Mouse (Mus musculus) liver, adult 2 months (tissue): ENCODE results near the gene Susd6.

Experiments used
- CTCF ChIP-seq: fragments of 200-500 bp; IDR thresholded peaks from 2 replicates; pipeline ENCODE4 v1.5.1; 2011; ENCODE audit warnings: low read depth, low read length, control low read depth
- POLR2A ChIP-seq: fragments of 200-500 bp; IDR thresholded peaks from 2 replicates; pipeline ENCODE4 v1.6.1; 2011; ENCODE audit warnings: low read length, control low read depth; ENCODE audit not compliant: insufficient read depth; ENCODE audit errors: extremely low read depth

DNA sequence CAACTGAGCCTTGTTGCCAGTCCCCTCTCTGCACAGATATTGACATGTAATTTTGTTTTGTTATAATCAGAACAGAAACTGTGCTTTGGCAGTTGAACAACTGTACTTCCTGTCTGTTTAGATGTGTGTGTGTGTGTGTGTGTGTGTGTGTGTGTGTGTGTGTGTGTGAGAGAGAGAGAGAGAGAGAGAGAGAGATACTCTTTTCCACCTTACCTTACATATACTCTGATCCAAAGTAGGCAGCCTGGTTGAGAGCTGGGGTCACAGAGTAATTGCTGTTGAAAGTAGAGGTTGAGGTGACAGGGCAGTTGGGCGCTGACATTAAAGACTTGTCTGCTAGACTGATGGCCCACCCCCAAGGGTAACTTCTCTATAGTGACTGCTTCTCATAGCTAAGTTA, 25.0 kb downstream of the Susd6 start:
- TF ChIP-seq CTCF, result no peak
- no peak for TF ChIP-seq POLR2A
